11 mouse cellular contexts compared by ENCODE assay signal in the genomic region with DNA sequence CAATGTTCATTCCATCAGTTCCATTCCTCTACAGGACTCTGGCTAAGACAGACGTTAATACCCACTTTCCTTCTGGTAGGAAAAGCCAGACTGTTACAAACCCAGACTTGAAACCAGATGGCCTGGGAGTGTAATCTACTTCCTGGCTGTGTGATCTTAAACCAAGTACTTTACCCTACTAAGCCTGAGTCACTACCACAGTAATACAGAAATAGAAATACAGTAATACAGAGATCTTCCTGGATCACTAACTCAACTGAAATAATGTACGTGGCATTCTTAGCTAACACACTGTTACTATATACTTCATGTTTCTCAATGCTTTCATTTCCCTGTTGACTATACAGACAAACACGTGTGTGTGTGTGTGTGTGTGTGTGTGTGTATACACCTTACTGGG.
DNase-seq lines count a peak whose midpoint lies in the region; ATAC-seq and TF ChIP-seq lines count a peak whose summit lies in the region.
"Had no signal": no experiment of that assay in that cellular context is flagged by ENCODE, and none has a peak within 500 bp of the region (broad histone marks: within the 10 kb centered on the region; RNA-seq: fewer than 3 reads in every experiment).

No protein-coding gene starts in this region.

- H3K4me3 ChIP-seq in kidney, embryonic 16.5 days (ENCODE audit: low read length), result no peak overlapping the region
- H3K4me3 ChIP-seq in kidney, adult 2 months (ENCODE audit: insufficient read depth, low read depth, low read length), result no peak overlapping the region
- H3K4me3 ChIP-seq in C2C12 (ENCODE audit: insufficient read depth, poor library complexity, severe bottlenecking), result no peak overlapping the region
- no peak overlapping the region for H3K4me3 ChIP-seq in myocyte
- no peak overlapping the region for H3K4me3 ChIP-seq in forebrain, embryonic 13.5 days
- H3K4me3 ChIP-seq: heart, embryonic 15.5 days; midbrain, embryonic 10.5 days had no signal

- no peaks in the 10 kb centered on the region for H3K36me3 ChIP-seq in kidney, embryonic 16.5 days (ENCODE audit: insufficient read depth, low read length)
- no peaks in the 10 kb centered on the region for H3K36me3 ChIP-seq in kidney, adult 2 months (ENCODE audit: control insufficient read depth, insufficient read depth, low read length)
- no peaks in the 10 kb centered on the region for H3K36me3 ChIP-seq in C2C12 (ENCODE audit: control insufficient read depth, insufficient read depth)
- H3K36me3 ChIP-seq in myocyte (ENCODE audit: control insufficient read depth, insufficient read depth), result no peaks in the 10 kb centered on the region
- H3K36me3 ChIP-seq in forebrain, embryonic 13.5 days (ENCODE audit: poor library complexity, severe bottlenecking), result no peaks in the 10 kb centered on the region
- H3K36me3 ChIP-seq: heart, embryonic 15.5 days; midbrain, embryonic 10.5 days had no signal

- H3ac ChIP-seq in C2C12 (ENCODE audit: control insufficient read depth, insufficient read length, low read depth), result peak overlapping the region; percentile 51
- no peak overlapping the region for H3ac ChIP-seq in myocyte (ENCODE audit: control insufficient read depth, insufficient read length)

- H3K4me2 ChIP-seq in kidney, embryonic 16.5 days (replicated peaks; ENCODE audit: low read depth, low read length), result no peak overlapping the region
- H3K4me2 ChIP-seq in myocyte (ENCODE audit: low read depth), result peak overlapping the region; percentile 72
- no peak overlapping the region for H3K4me2 ChIP-seq in forebrain, embryonic 13.5 days
- H3K4me2 ChIP-seq: heart, embryonic 15.5 days had no signal

- H3K79me3 ChIP-seq in C2C12 (ENCODE audit: low read depth), result no peaks in the 10 kb centered on the region

- peak overlapping the region; percentile 59; the same call in 1 of the 2 replicates for H3K27ac ChIP-seq in kidney, embryonic 16.5 days (ENCODE audit: low read length)
- H3K27ac ChIP-seq in kidney, adult 2 months (ENCODE audit: insufficient read depth, low read depth, low read length), result no peak overlapping the region
- no peak overlapping the region for H3K27ac ChIP-seq in forebrain, embryonic 13.5 days
- H3K27ac ChIP-seq: heart, embryonic 15.5 days; midbrain, embryonic 10.5 days had no signal

- H3K79me2 ChIP-seq in C2C12 (ENCODE audit: control insufficient read depth, insufficient read depth) (no peaks in the 10 kb centered on the region), myocyte (ENCODE audit: control insufficient read depth, insufficient read depth) (no peaks in the 10 kb centered on the region)

- TF ChIP-seq POLR2A in kidney, adult 2 months (IDR thresholded peaks at IDR 0.05; ENCODE audit: low read depth, low read length), result no peak
- TF ChIP-seq POLR2A in myocyte (IDR thresholded peaks at IDR 0.05; ENCODE audit: insufficient read length, low read depth), result no peak

- H3K9ac ChIP-seq in kidney, embryonic 16.5 days (replicated peaks; ENCODE audit: low read length), result no peak overlapping the region
- no peak overlapping the region for H3K9ac ChIP-seq in forebrain, embryonic 13.5 days
- H3K9ac ChIP-seq: heart, embryonic 15.5 days had no signal

- H3K4me1 ChIP-seq in kidney, embryonic 16.5 days (ENCODE audit: insufficient read depth, low read length), result peaks cover 4% of the 10 kb centered on the region; the same call in 1 of the 2 replicates
- peaks cover 3% of the 10 kb centered on the region; the same call in 1 of the 2 replicates for H3K4me1 ChIP-seq in kidney, adult 2 months (ENCODE audit: control insufficient read depth, insufficient read depth, low read length)
- H3K4me1 ChIP-seq in forebrain, embryonic 13.5 days, result no peaks in the 10 kb centered on the region

- no peaks in the 10 kb centered on the region for H3K27me3 ChIP-seq in kidney, embryonic 16.5 days (ENCODE audit: insufficient read depth, low read length)
- H3K27me3 ChIP-seq in kidney, adult 2 months (replicated peaks; ENCODE audit: control insufficient read depth, insufficient read depth, low read length), result no peaks in the 10 kb centered on the region
- H3K27me3 ChIP-seq in C2C12 (ENCODE audit: control insufficient read depth, insufficient read depth, insufficient read length), result no peaks in the 10 kb centered on the region
- no peaks in the 10 kb centered on the region for H3K27me3 ChIP-seq in myocyte (ENCODE audit: control insufficient read depth, insufficient read depth, insufficient read length)
- H3K27me3 ChIP-seq in forebrain, embryonic 13.5 days, result no peaks in the 10 kb centered on the region
- H3K27me3 ChIP-seq: heart, embryonic 15.5 days had no signal

- no peak for ATAC-seq in kidney, embryonic 16.5 days (ENCODE audit: low FRiP score, low TSS enrichment)
- peak; percentile 47 to 65 for ATAC-seq in hematopoietic stem cell, adult 5-6 weeks (replicated peaks in 1 of 2; ENCODE audit: insufficient read depth in 1 of 2, low FRiP score in 2 of 2, low TSS enrichment in 1 of 2, low read depth in 1 of 2, poor library complexity in 2 of 2, severe bottlenecking in 2 of 2)
- no peak for ATAC-seq in forebrain, embryonic 13.5 days

- TF ChIP-seq CTCF in kidney, adult 2 months (conservative IDR thresholded peaks at IDR 0.05; ENCODE audit: insufficient read depth, insufficient read length, low read depth, low read length), result no peak
- TF ChIP-seq CTCF in C2C12 (IDR thresholded peaks at IDR 0.05; ENCODE audit: control insufficient read depth, insufficient read depth, insufficient read length), result no peak

- DNase-seq in kidney, adult 2 months, result no peak
- DNase-seq in cerebellum, postnatal 10 days, result no peak
- DNase-seq in cerebellum, adult 18-20 months, result no peak
- DNase-seq: gastrocnemius, postnatal 14 days had no signal

- H3K9me3 ChIP-seq in kidney, embryonic 16.5 days (ENCODE audit: low read length), result no peaks in the 10 kb centered on the region
- H3K9me3 ChIP-seq in forebrain, embryonic 13.5 days (replicated peaks), result no peaks in the 10 kb centered on the region
- H3K9me3 ChIP-seq: heart, embryonic 15.5 days; midbrain, embryonic 10.5 days had no signal

- WGBS in kidney, embryonic 16.5 days, result 63% methylated on average over 3 of the region's 3 CpGs
- WGBS in kidney, adult 2 months, result 85% methylated on average over 3 of the region's 3 CpGs
- 69% methylated on average over 3 of the region's 3 CpGs for WGBS in forebrain, embryonic 13.5 days

TF ChIP-seq in C2C12, 6 proteins besides CTCF, POLR2A, EP300 and RAD21:
- TF ChIP-seq FOSL1 (IDR thresholded peaks at IDR 0.05; ENCODE audit: insufficient read depth, low read length, poor library complexity, severe bottlenecking) (no peak), USF1 (IDR thresholded peaks at IDR 0.05; ENCODE audit: low read depth) (no peak), MYOD1 (IDR thresholded peaks at IDR 0.05; ENCODE audit: control insufficient read depth, insufficient read length, low read depth) (no peak), MAX (IDR thresholded peaks at IDR 0.05) (no peak), CEBPB (IDR thresholded peaks at IDR 0.05; ENCODE audit: low read depth) (no peak), MYOG (IDR thresholded peaks at IDR 0.05; ENCODE audit: control insufficient read depth, extremely low read depth, insufficient read length) (no peak)

TF ChIP-seq in myocyte, 11 proteins besides CTCF, POLR2A, EP300 and RAD21:
- TF ChIP-seq POLR2AphosphoS2 (IDR thresholded peaks at IDR 0.05; ENCODE audit: insufficient read length, low read depth), result no peak
- TF ChIP-seq TCF3 (IDR thresholded peaks at IDR 0.05; ENCODE audit: insufficient read length, low read depth), result no peak
- TF ChIP-seq CEBPB (IDR thresholded peaks at IDR 0.05; ENCODE audit: insufficient read depth, poor library complexity, severe bottlenecking), result no peak
- no peak for TF ChIP-seq SRF (IDR thresholded peaks at IDR 0.05; ENCODE audit: control insufficient read depth, insufficient read length, low read depth)
- no peak for TF ChIP-seq MYOG (IDR thresholded peaks at IDR 0.05; ENCODE audit: control insufficient read depth in 1 of 3, insufficient read depth in 1 of 3, insufficient read length in 2 of 3, low read depth in 2 of 3)
- TF ChIP-seq E2F4 (IDR thresholded peaks at IDR 0.05; ENCODE audit: insufficient read depth), result no peak
- no peak for TF ChIP-seq REST (IDR thresholded peaks at IDR 0.05; ENCODE audit: insufficient read depth, insufficient read length)
- no peak for TF ChIP-seq TCF12 (IDR thresholded peaks at IDR 0.05; ENCODE audit: insufficient read depth, poor library complexity, severe bottlenecking)
- TF ChIP-seq USF1 (IDR thresholded peaks at IDR 0.05; ENCODE audit: low read depth), result no peak

Comparison
In these comparisons a context has a peak if more than half of its experiments do, and no peak if none do; other contexts are left out.
1. ATAC-seq: peak in hematopoietic stem cell, adult 5-6 weeks (2 of 2); none in kidney, embryonic 16.5 days (single experiment) and forebrain, embryonic 13.5 days (single experiment).